Mouse (Mus musculus): ENCODE results near the gene Cct4.
A peak's percentile ranks its signal among the peaks of the same experiment; 100 is the strongest.

The Cct4 gene

DNA sequence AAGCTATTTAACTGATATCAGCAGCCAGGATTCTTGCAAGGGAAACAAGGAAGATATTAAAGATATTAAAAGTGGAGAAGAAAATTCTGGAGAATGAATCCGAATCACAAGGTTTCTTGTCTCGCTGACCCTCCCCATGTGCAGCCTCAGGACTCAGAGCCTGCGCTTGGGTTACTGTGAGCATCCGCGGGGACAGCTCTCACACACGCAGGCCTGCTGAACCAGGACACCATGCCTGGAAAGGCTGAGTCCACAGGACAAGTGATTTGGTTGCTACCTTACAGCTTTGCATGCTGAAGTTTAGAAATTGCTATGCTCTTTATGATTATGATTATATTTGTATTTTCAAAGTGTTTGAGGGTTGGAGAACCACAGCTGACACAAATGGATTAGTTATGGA lies 39.1 kb downstream of the Cct4 start:
- DNase-seq (ENCODE audit: low read depth, low spot score), result no peak

DNA sequence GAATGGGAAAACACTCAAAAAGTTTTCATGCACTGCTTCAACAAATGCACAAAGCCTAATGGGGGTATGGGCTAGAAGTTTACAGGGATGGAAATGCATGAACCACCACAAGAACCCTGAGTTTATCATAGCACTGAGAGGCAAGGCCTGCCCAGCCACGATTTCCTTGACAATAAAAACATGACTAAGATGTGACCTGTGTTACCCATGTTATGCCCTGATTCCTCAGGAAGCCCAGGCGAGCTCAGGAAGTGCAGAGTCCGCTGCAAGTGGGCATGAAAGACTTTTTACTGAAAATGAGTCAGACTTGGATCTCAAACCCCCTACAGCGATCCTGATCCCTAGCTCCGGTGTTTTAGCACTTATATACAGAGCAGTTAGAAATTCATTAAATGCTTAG lies 56.9 kb downstream of the Cct4 start:
- DNase-seq (ENCODE audit: low read depth, low spot score), result no peak

DNA sequence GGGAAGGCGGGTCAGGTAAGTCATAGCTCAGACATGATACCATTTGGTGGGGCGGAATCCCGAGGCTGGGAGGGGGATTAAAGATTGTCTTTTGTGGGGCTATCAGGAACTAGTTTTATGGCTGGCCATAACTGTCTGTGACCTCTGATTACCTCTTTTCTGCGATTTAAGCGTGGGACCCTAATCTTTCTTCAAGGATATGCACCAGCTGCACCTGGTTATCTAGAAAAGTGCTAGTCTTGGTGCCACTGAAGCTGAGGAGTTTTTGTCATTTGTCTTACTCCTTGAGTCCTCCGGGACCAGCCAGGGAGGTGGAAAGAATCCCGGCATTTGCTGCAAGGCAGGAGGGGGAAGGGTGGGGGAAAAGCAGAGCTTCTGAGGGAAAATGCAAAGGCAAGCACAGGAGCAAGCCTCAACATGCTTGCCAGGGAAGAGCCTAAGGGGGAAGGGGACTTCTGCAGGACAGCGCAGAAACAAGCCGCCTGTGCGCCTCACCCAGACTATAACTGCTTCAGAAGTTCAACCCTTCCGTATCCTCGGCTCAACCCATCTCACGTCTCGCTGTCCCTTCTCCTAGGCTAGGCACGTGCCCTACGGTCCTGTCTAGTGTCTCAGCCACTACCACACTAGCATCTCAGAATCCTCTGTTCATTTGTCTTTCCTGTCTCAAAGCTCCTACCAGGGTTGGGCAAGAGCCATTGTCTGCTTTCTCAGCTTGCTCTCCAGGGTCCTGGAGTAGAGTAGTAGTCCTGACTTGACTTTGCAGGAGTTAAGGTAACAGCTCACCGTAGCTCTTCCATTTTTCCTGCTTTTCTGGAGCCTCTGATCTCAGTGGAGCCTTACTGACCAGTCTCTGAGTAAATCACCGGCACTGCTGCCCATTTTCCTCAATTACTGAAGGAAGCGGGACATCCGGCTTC lies 57.6 kb downstream of the Cct4 start:
- peak; percentile 41 for DNase-seq (ENCODE audit: low read depth, low spot score)

DNA sequence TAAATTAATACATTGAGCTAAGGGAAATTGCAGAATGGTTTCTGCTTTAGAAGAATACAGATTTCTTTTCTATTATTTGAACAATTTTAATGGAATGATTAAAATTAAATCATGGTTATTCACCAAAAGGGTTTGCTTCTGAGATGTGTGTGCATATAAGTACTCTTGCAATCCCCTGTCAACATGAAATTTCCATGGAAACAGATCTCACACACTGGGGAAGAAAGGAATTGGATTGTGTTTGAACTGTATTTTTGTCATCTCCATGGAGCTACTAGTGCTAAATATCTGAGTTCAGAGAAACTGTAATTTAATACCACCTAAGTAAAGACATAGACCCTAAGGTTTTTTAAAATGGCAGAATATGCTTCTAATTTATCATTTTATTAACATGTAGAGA lies 59.3 kb downstream of the Cct4 start:
- no peak for DNase-seq (ENCODE audit: low read depth, low spot score)

DNA sequence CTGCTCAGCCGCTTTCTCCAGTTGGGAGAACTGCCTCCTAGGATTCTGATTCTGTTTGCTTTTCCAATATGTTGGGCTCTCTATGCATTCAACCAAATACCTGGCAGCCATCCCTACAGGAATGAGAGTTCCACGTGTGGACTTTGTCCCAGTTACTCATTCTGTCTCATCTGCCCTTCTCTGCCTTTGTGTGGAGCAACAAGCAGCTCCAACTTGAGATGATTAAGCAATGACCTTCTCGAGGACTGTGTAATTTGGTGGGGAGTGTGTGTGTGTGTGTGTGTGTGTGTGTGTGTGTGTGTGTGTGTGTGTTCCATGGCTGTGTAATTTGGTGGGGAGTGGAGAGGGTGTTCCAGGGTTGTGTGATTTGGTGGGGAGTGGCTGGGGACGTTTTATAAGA lies 62.0 kb downstream of the Cct4 start:
- DNase-seq (ENCODE audit: low read depth, low spot score), result no peak
